Mouse (Mus musculus) C2C12 (cell line): ENCODE data around the gene Kdelr2. TPM values are rescaled to one million over a fixed set of nuclear protein-coding genes. Genes with fewer than 3 reads are reported as not detected.

ENCODE experiments used
- H3K27me3 ChIP-seq: one replicate; pipeline ENCODE4 v1.6.1; 2011; ENCODE audit not compliant: control insufficient read depth, insufficient read depth, insufficient read length
- H3K36me3 ChIP-seq: one replicate; pipeline ENCODE4 v1.6.1; 2011; ENCODE audit not compliant: control insufficient read depth, insufficient read depth
- H3K4me3 ChIP-seq: one replicate; pipeline ENCODE4 v1.5.1; 2011; ENCODE audit warnings: mild to moderate bottlenecking, control low read depth; ENCODE audit not compliant: poor library complexity, insufficient read depth, severe bottlenecking
- H3K79me2 ChIP-seq: one replicate; pipeline ENCODE4 v1.6.1; 2011; ENCODE audit not compliant: control insufficient read depth, insufficient read depth
- H3K79me3 ChIP-seq: one replicate; pipeline ENCODE4 v1.6.1; 2011; ENCODE audit warnings: low read depth, control low read depth
- H3ac ChIP-seq: one replicate; pipeline ENCODE3; 2011; ENCODE audit warnings: low read depth; ENCODE audit not compliant: control insufficient read depth, insufficient read length
- CEBPB ChIP-seq: IDR thresholded peaks from one replicate; pipeline ENCODE4 v1.6.1; 2011; ENCODE audit warnings: low read depth, mild to moderate bottlenecking, control low read depth, moderate library complexity
- CTCF ChIP-seq: IDR thresholded peaks from one replicate; pipeline ENCODE4 v1.5.1; 2011; ENCODE audit not compliant: control insufficient read depth, insufficient read depth, insufficient read length
- FOSL1 ChIP-seq: IDR thresholded peaks from one replicate; pipeline ENCODE4 v1.8.0; 2011; ENCODE audit warnings: mild to moderate bottlenecking, low read length; ENCODE audit not compliant: poor library complexity, insufficient read depth, severe bottlenecking
- MAX ChIP-seq: IDR thresholded peaks from one replicate; pipeline ENCODE4 v1.6.1; 2011; ENCODE audit warnings: mild to moderate bottlenecking, control low read depth
- MYOD1 ChIP-seq: IDR thresholded peaks from one replicate; pipeline ENCODE4 v1.6.1; 2011; ENCODE audit warnings: low read depth; ENCODE audit not compliant: control insufficient read depth, insufficient read length
- MYOG ChIP-seq: IDR thresholded peaks from one replicate; pipeline ENCODE4 v1.6.1; 2011; ENCODE audit not compliant: control insufficient read depth, insufficient read length; ENCODE audit errors: extremely low read depth
- USF1 ChIP-seq: IDR thresholded peaks from one replicate; pipeline ENCODE4 v1.6.1; 2011; ENCODE audit warnings: low read depth, mild to moderate bottlenecking, control low read depth, moderate library complexity
- polyA plus RNA-seq: library from polyadenylated mRNA; unstranded; fragments of >200 nt; fragmentation: generic; extraction: Trizol; gene quantifications from one replicate; pipeline ENCODE4 v1.2.1, GENCODE M21; 2012; ENCODE audit warnings: missing spikeins

The Kdelr2 gene
- polyA plus RNA-seq, 1 experiment = 131 TPM

DNA sequence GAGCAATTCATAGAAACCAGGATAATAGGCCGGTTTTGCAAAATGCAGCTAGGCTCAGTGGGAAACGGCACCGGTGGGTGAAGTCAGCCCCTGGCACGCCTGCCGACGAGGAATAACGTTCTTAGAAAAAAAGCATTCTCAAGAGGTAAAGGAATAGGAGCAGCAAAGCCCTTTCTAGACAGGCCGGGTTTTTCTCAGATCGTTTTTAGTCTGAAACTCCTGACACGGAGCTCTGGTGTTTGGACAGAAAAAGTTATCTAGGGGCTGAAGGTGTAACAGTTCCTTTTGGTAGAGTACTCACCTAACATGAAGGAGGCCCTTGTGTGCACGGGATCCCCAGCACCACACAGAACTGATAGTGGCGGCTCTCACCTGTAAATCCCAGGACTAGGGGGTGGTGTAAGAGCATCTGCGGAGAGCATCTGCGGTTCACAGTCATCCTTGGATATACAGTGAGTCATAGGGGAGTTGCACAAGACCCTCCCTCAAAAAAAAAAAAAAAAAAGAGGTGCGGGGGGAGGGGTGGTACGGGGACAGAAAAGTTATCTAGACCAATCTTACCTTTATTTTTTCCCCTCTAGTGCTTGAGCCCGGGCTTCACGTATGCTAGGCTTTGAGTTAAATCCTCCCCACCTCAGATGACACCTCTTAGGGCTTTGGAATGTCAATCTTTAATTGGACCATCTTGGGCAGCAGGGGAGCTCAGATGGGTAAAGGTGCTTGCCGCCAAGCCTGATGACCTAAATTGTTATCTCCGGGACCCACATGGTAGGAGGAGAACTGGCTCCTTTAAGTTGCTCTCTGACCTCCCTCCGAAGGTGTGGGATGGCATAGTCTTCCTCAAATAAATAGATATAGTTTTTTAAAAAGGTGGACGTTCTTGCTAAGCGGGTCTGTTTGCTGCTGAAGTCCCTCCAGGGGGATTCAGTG is 61.8 kb downstream of the Kdelr2 start:
- H3K79me2 ChIP-seq = no peaks in the 10 kb centered on the region
- peak overlapping the region; percentile 48 for H3K4me3 ChIP-seq
- H3K36me3 ChIP-seq = no peaks in the 10 kb centered on the region
- no peaks in the 10 kb centered on the region for H3K79me3 ChIP-seq
- no peak for TF ChIP-seq USF1
- TF ChIP-seq CEBPB = peak; percentile 28
- no peak for TF ChIP-seq CTCF
- no peak for TF ChIP-seq MYOD1
- TF ChIP-seq MAX = no peak
- no peak for TF ChIP-seq MYOG
- H3K27me3 ChIP-seq = no peaks in the 10 kb centered on the region
- peak overlapping the region; percentile 19 for H3ac ChIP-seq

DNA sequence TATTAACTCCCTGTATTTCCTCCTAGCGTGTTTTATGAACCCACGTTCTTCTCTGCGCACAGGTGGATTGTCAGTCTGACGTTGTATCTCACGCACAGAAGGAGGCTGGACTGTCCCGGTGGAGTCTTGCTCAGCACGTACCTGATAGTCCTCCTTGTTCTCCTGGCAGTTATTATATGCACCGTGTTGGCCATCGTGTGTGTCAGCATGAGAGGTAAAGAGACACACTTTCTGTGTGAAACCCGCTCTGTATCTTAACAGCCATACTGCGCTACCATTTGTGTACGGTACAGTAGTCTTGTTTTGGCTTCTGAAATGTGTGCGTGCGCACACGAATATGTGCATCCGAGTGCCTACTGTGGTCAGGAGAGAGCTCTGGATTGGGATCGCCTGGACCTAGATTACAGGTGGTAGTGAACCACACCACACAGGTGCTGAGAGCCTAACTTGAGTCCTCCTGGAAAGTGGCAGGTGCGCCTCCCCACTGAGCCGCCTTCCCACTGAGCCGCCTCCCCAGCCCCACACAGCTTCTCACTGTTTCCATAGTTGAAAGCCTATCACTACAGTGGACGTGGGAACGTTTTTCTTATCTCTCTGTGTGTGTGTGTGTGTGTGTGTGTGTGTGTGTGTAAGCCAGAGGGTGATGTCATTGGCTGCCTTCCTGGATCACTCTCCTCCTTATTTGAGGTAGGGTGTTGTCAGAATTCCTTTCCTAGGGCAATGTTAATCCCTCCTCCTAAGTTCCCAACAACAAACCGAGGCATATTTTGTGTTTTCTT is 63.4 kb downstream of the Kdelr2 start:
- Histone ChIP-seq H3K79me3 (no peaks in the 10 kb centered on the region), H3ac (no peak overlapping the region), H3K4me3 (no peak overlapping the region), H3K36me3 (no peaks in the 10 kb centered on the region), H3K79me2 (no peaks in the 10 kb centered on the region), H3K27me3 (no peaks in the 10 kb centered on the region)
- no peak for TF ChIP-seq MYOD1
- no peak for TF ChIP-seq FOSL1
- no peak for TF ChIP-seq MYOG

DNA sequence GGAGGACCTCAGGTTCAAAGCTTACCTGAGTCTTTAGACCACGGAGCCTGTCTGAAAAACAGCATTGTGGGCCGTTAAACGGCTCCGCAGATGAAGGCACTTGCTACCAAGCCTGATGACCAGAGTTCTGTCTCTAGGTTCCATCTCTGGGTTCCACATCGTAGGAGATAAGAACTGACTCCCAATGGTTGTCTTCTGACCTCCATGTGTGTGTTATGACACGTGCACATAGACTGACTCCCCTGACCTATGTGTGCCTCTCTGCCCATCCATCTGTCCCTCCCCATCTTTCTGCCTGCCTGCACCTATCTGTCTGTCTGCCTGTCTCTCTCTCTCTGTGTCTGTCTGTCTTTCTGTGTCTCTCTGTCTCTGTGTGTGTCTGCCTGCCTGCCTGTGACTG is 64.3 kb downstream of the Kdelr2 start:
- no peaks in the 10 kb centered on the region for H3K36me3 ChIP-seq
- no peaks in the 10 kb centered on the region for H3K79me3 ChIP-seq
- H3ac ChIP-seq = no peak overlapping the region
- H3K27me3 ChIP-seq = no peaks in the 10 kb centered on the region
- no peak overlapping the region for H3K4me3 ChIP-seq
- H3K79me2 ChIP-seq = no peaks in the 10 kb centered on the region
- no peak for TF ChIP-seq USF1

DNA sequence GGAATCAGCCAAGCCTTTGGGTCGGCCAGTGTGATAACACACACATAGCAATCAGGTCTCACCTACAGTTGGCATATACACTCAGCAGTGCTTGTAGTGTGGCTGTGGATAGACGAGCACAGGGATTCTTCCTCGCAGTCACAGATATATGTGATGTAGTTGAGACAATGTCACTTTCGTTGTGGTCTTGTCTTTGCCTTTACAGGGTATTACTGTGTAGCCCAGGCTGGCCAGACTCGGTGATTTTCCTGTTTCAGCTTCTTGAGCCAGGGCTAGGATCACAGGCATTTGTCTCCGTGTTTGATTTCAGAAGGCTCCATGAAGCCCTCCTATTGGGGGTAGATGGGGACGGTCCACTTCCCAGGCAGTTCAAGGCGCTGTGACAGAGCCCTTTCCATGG is 66.0 kb downstream of the Kdelr2 start:
- H3K79me2 ChIP-seq = no peaks in the 10 kb centered on the region
- H3K27me3 ChIP-seq = no peaks in the 10 kb centered on the region
- TF ChIP-seq CEBPB (no peak), MYOD1 (no peak), MAX (no peak), CTCF (no peak), MYOG (no peak)
- H3ac ChIP-seq = no peak overlapping the region
- no peaks in the 10 kb centered on the region for H3K79me3 ChIP-seq
- H3K36me3 ChIP-seq = peaks cover 2% of the 10 kb centered on the region
- no peak overlapping the region for H3K4me3 ChIP-seq

DNA sequence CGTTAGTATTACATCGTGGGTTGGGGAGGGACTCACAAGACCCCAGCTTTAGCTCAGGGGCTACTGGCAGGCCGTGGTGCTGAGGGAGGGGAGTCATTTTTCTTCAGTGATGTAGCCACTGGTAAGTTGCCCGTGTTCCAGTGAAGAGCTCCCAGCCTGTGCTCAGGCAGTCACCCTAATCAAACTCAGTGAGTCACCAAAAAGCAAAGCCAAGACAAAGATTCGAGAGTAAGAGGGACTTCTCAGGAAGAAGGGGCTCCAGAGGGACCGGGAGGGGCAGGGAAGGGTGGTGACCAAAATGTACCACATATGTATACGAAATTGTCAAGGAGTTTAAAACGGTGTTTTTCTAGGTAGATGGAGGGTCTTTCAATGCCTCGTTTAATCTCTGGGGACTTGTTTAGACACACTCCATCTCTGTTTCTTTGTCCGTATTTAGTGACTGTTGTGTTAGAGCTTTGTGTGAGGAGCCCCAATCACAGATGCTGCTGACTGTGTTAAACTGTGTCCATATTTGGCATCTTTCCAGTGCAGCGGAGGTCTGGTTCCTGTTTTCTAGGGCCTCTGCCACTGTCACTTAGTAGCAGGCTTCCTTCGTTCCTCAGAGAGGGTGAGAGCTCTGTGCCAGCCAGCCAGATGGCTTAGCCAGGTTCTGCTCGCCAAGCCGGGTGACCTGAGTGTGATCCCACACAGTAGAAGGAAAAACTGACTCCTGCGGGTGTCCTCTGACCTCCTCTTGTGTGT is 67.0 kb downstream of the Kdelr2 start:
- Histone ChIP-seq H3K4me3 (no peak overlapping the region), H3K79me3 (no peaks in the 10 kb centered on the region), H3ac (no peak overlapping the region), H3K36me3 (peaks cover 5% of the 10 kb centered on the region), H3K79me2 (no peaks in the 10 kb centered on the region), H3K27me3 (no peaks in the 10 kb centered on the region)
- TF ChIP-seq USF1 (no peak), MAX (no peak), CTCF (no peak), MYOD1 (no peak)

DNA sequence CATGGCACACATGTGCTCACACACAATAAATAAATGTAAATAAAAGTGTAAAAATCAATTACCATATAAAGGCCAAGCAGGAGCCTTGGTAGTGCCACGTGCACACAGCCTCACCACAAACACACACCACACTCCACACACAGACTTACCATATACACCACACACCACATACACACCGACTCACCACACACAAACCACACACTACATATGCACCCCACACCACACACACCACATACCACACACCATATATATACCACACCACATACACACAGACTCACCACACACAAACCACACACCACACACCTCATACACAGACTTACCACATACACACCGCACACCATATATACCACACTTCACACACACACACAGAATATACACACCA is 67.5 kb downstream of the Kdelr2 start:
- Histone ChIP-seq H3K36me3 (peaks cover 5% of the 10 kb centered on the region), H3K27me3 (no peaks in the 10 kb centered on the region), H3K4me3 (no peak overlapping the region), H3ac (no peak overlapping the region), H3K79me2 (no peaks in the 10 kb centered on the region), H3K79me3 (no peaks in the 10 kb centered on the region)
- TF ChIP-seq MAX (no peak), MYOG (no peak), CEBPB (no peak), USF1 (no peak), CTCF (no peak), MYOD1 (no peak), FOSL1 (no peak)

Other genes with a start within 250 kb of the Kdelr2 start
- 2.8 TPM for gene Rbak, start 223.1 kb upstream of the Kdelr2 start, polyA plus RNA-seq
- gene Spdye4b, start 222.8 kb upstream of the Kdelr2 start, polyA plus RNA-seq = not detected
- not detected for gene Spdye4a, start 176.9 kb upstream of the Kdelr2 start, polyA plus RNA-seq
- 4.2 TPM for gene Zfp12, start 168.7 kb upstream of the Kdelr2 start, polyA plus RNA-seq
- gene Zfp316, start 133.8 kb upstream of the Kdelr2 start, polyA plus RNA-seq = 3.8 TPM
- not detected for gene Zfp853, start 110.2 kb upstream of the Kdelr2 start, polyA plus RNA-seq
- gene E130309D02Rik, start 88.5 kb upstream of the Kdelr2 start, polyA plus RNA-seq = 29.6 TPM
- 48.7 TPM for gene Zdhhc4, start 74.6 kb upstream of the Kdelr2 start, polyA plus RNA-seq
- gene Grid2ip, start 46.5 kb upstream of the Kdelr2 start, polyA plus RNA-seq = not detected
- 3.7 TPM for gene Daglb, start 60.7 kb downstream of the Kdelr2 start, polyA plus RNA-seq
- 256 TPM for gene Rac1, start 124.2 kb downstream of the Kdelr2 start, polyA plus RNA-seq
- gene Cyth3, start 218.6 kb downstream of the Kdelr2 start, polyA plus RNA-seq = 23.9 TPM